Mouse (Mus musculus) urinary bladder, adult 18-20 months (tissue): ENCODE results near the gene Fgr.
A peak's percentile ranks its signal among the peaks of the same experiment; 100 is the strongest.

Source experiments
- DNase-seq, 2 experiments: peaks; one replicate each; pipeline ENCODE4 v3.0.0; 2022; ENCODE audit warnings: low spot score in 2 of 2, mixed read lengths in 2 of 2

Gene Fgr

GRCm38 (mm10) chr4:133035446-133035845 is 61.6 kb downstream of the Fgr start:
- DNase-seq: no peak

- no peak for DNase-seq
These were observed 62.1 kb downstream of the Fgr start for GRCm38 (mm10) chr4:133035946-133036345.

GRCm38 (mm10) chr4:133037293-133037692 is 63.4 kb downstream of the Fgr start:
- DNase-seq: no peak

GRCm38 (mm10) chr4:133037798-133038197 is 63.9 kb downstream of the Fgr start:
- DNase-seq: no peak

- DNase-seq: peak in 1 of 2 experiments; percentile 43
These were observed 64.7 kb downstream of the Fgr start for GRCm38 (mm10) chr4:133038521-133039115.

GRCm38 (mm10) chr4:133039116-133039819 is 65.4 kb downstream of the Fgr start:
- DNase-seq: no peak

- DNase-seq: no peak
These were observed 65.9 kb downstream of the Fgr start for GRCm38 (mm10) chr4:133039832-133040231.

- DNase-seq: no peak
These were observed 66.5 kb downstream of the Fgr start for GRCm38 (mm10) chr4:133040241-133040904.

- no peak for DNase-seq
These were observed 68.3 kb downstream of the Fgr start for GRCm38 (mm10) chr4:133042244-133042643.

- no peak for DNase-seq
These were observed 69.0 kb downstream of the Fgr start for GRCm38 (mm10) chr4:133042651-133043635.

GRCm38 (mm10) chr4:133043798-133044646 is 70.1 kb downstream of the Fgr start:
- DNase-seq: no peak

- no peak for DNase-seq
These were observed 70.8 kb downstream of the Fgr start for GRCm38 (mm10) chr4:133044647-133045094.

- no peak for DNase-seq
These were observed 72.0 kb downstream of the Fgr start for GRCm38 (mm10) chr4:133045771-133046474.

GRCm38 (mm10) chr4:133046691-133047352 is 72.9 kb downstream of the Fgr start:
- no peak for DNase-seq

- DNase-seq: no peak
These were observed 73.6 kb downstream of the Fgr start for GRCm38 (mm10) chr4:133047353-133048105.

GRCm38 (mm10) chr4:133049071-133049920 is 75.4 kb downstream of the Fgr start:
- DNase-seq: no peak

GRCm38 (mm10) chr4:133050196-133050836 is 76.4 kb downstream of the Fgr start:
- DNase-seq: no peak
